Mouse (Mus musculus): ENCODE measurements around the gene Ptprt. TPM values are rescaled to one million over a fixed set of nuclear protein-coding genes. Genes with fewer than 3 reads are reported as not detected.

Gene Ptprt
- polyA plus RNA-seq, 1 experiment from 2014 or later, result 0.99 TPM

DNA sequence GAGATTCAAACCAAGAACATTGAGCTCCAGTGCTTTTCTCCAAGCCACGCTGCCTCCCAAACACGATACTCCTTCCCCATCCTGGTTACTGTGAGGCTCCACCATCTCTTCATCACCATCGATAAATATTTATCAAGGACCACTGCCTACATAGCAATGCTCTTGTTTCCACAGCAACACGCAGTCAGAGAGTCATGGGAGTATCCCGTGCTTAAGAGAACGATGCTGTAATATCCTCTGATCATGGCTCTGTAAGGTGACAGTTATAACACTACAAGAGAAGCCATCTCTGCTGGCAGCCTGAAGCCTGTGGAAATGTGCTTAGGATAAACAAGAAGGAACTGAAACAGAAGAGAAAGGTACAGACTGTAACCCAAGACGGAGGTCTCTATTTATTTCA lies 3.4 kb downstream of the Ptprt start:
- ATAC-seq, result no peak
- H3K9me3 ChIP-seq, result no peaks in the 10 kb centered on the region
- H3K36me3 ChIP-seq, result no peaks in the 10 kb centered on the region
- 54% methylated on average over 7 of the region's 7 CpGs for WGBS
- no peak overlapping the region for H3K27ac ChIP-seq
- H3K9ac ChIP-seq, result no peak overlapping the region
- peaks cover 41% of the 10 kb centered on the region for H3K27me3 ChIP-seq (replicated peaks)
- H3K4me2 ChIP-seq (replicated peaks), result no peak overlapping the region
- peaks cover 13% of the 10 kb centered on the region; the same call in 1 of the 2 replicates for H3K4me1 ChIP-seq (replicated peaks)
- H3K4me3 ChIP-seq (replicated peaks), result no peak overlapping the region

DNA sequence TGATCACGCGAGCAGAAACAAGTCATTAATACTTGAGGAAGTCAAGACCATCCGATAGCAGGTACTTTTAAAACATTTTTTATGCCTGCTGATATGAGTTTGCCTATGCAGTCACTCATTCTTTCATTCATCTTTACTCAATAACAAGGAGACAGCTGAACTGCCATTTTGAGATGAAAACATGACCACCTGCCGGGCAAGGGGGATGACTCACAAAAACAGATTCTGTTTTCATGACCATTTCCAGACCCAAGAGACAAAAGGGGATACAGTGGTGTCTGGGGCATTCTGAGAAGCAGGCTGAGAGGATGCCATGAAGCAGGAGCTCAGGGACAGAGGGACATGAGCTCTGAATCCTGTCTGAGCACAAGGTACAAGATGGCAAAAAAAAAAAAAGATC lies 6.5 kb downstream of the Ptprt start:
- no peak for ATAC-seq
- Histone ChIP-seq H3K9ac (no peak overlapping the region), H3K4me1 (replicated peaks) (0 out of 2 replicates have a peak, but pooled peaks cover 3% of the 10 kb centered on the region), H3K4me3 (replicated peaks) (no peak overlapping the region), H3K36me3 (no peaks in the 10 kb centered on the region), H3K9me3 (no peaks in the 10 kb centered on the region), H3K4me2 (replicated peaks) (no peak overlapping the region), H3K27me3 (replicated peaks) (peaks cover 10% of the 10 kb centered on the region), H3K27ac (no peak overlapping the region)
- 76% methylated on average over 4 of the region's 4 CpGs for WGBS

DNA sequence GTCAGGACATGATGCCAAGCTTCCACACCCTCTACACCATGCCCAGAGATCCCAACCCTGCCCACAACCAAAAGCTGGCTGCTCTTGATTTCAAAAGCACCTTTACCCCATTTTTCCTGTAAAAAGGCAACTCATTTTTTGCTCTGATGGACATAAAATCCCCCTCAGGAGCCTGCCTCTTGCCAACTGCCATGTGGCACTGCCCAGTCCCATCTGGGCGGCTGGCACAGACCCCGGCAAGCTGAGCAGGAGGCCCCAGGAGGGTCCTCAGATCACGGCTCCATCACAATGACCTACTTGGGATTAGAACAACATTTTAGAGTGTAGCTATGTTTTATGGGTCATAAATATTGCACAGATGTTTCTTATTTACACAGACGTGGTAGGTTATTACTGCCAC lies 22.3 kb downstream of the Ptprt start:
- Histone ChIP-seq H3K9me3 (no peaks in the 10 kb centered on the region), H3K36me3 (no peaks in the 10 kb centered on the region), H3K9ac (no peak overlapping the region), H3K27me3 (replicated peaks) (no peaks in the 10 kb centered on the region), H3K4me2 (replicated peaks) (no peak overlapping the region), H3K4me1 (replicated peaks) (no peaks in the 10 kb centered on the region), H3K4me3 (replicated peaks) (no peak overlapping the region), H3K27ac (no peak overlapping the region)
- 66% methylated on average over 4 of the region's 4 CpGs for WGBS
- ATAC-seq, result no peak

DNA sequence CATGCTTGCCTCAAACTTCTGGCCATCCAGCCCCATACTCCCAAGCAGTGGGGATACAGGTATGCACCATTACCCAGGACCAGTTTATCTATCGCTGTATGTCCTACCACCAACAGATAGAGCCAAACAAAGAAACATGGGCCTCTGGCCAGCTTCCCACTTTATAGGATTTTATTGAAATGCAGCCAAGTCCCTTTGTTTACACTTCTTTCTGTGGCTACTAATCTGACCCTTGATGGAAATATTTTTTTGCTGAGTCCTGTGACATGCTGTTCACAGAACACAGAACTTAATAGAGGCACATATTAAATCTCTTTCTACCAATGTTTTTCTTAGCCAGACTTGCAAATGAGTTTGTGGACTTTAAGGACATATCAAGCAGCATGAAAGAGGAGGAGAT lies 23.4 kb downstream of the Ptprt start:
- 43% methylated on average over 1 of the region's 1 CpGs for WGBS
- Histone ChIP-seq H3K36me3 (no peaks in the 10 kb centered on the region), H3K27ac (no peak overlapping the region), H3K4me2 (replicated peaks) (no peak overlapping the region), H3K9me3 (no peaks in the 10 kb centered on the region), H3K4me1 (replicated peaks) (no peaks in the 10 kb centered on the region), H3K9ac (no peak overlapping the region), H3K4me3 (replicated peaks) (no peak overlapping the region), H3K27me3 (replicated peaks) (no peaks in the 10 kb centered on the region)
- ATAC-seq, result no peak

DNA sequence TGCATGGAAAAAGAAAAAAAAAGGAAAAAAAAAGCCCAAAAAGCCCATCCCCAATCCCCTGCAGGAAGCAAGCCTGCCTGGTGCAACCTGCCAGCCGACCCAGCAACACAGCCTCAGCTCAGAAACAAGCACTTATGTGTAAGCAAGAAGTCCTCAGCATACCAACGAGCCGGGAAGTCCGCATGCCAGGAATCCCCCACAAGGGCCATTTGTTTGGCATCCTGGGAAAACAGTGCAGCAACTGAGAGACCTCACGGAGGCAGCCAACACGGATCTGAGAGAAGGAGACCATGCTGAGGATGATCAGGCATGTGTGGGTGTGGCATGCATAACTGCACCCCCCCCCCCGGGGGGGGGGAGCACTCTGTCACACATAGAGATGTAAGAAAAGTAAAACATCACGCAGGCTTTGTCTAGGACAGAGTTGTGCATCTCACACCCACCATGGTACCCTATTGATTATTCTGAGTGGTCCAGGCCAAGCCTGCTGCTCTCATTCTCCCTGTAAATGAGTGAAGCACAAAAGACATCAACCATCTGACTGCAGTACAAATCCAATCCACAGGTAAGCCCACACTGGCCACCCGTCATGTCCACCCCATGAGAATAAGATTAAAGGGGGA lies 24.4 kb downstream of the Ptprt start:
- Histone ChIP-seq H3K4me3 (replicated peaks) (no peak overlapping the region), H3K4me2 (replicated peaks) (no peak overlapping the region), H3K27me3 (replicated peaks) (no peaks in the 10 kb centered on the region), H3K9ac (no peak overlapping the region), H3K27ac (no peak overlapping the region), H3K9me3 (no peaks in the 10 kb centered on the region), H3K36me3 (no peaks in the 10 kb centered on the region), H3K4me1 (replicated peaks) (no peaks in the 10 kb centered on the region)
- ATAC-seq, result no peak
- 40% methylated on average over 9 of the region's 9 CpGs for WGBS

DNA sequence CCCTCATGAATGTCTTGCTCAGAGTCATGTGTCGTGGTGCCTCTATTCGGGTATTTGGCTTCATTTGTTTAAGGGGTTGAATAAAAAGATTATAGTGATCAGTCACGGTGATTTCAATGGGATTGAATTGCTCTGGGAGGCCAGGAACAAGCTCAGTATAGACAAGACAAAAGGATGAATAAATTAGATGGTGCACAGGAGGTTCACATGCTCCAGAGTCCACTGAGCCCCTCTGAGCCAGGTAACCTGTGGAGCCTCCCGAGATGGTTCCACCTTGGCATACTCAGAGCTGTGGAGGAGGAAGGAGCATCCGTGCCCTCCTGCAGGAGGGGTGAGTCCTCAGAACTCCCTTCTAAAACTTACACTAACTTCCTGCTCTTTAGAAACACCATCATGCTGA lies 26.0 kb downstream of the Ptprt start:
- no peak for ATAC-seq
- WGBS, result 81% methylated on average over 5 of the region's 5 CpGs
- Histone ChIP-seq H3K9ac (no peak overlapping the region), H3K9me3 (no peaks in the 10 kb centered on the region), H3K4me2 (replicated peaks) (no peak overlapping the region), H3K27ac (no peak overlapping the region), H3K4me3 (replicated peaks) (no peak overlapping the region), H3K4me1 (replicated peaks) (no peaks in the 10 kb centered on the region), H3K27me3 (replicated peaks) (no peaks in the 10 kb centered on the region), H3K36me3 (no peaks in the 10 kb centered on the region)

DNA sequence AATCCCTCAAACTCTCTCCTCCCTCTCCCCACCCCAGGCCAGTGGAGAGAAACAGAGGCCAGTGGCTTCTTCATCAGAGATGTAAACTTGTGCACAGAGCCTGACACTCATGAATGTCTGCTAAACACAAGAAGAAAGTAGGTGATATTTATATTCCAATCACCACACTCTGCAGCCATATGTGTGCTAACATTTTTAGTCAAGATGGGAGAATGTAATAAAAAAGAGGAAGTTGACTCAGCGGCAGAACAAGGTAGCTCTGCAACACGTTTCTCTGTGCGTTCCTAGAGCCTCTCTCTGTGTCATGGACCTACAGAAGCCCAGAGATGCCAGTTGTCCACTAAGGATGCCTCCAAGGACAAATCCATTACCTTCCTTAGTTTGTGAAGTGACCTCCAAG lies 34.9 kb downstream of the Ptprt start:
- Histone ChIP-seq H3K27me3 (replicated peaks) (no peaks in the 10 kb centered on the region), H3K4me1 (replicated peaks) (no peaks in the 10 kb centered on the region), H3K9me3 (no peaks in the 10 kb centered on the region), H3K4me2 (replicated peaks) (no peak overlapping the region), H3K9ac (no peak overlapping the region), H3K27ac (no peak overlapping the region), H3K4me3 (replicated peaks) (no peak overlapping the region), H3K36me3 (no peaks in the 10 kb centered on the region)
- 82% methylated on average over 3 of the region's 3 CpGs for WGBS
- no peak for ATAC-seq

DNA sequence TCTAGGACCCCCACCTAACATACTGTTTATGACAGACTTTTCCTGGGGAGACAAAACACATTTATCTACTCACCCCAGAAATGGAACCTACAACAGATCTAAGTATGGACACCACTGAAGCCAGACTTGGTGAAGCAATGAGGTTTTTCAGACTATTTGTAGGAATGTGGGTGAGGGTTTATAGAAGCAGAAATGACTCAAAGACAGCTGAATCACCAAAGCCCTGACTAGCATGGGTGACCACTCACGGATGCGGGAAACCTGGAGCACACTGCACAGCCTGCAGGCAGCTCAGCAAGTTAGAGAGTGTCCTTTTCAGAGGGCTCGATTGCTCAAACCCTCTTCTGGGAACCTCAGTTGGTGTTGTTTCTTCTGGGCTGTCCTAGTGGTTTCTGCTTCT lies 36.2 kb downstream of the Ptprt start:
- Histone ChIP-seq H3K4me3 (replicated peaks) (no peak overlapping the region), H3K4me2 (replicated peaks) (no peak overlapping the region), H3K9me3 (no peaks in the 10 kb centered on the region), H3K36me3 (no peaks in the 10 kb centered on the region), H3K4me1 (replicated peaks) (no peaks in the 10 kb centered on the region), H3K27me3 (replicated peaks) (no peaks in the 10 kb centered on the region), H3K27ac (no peak overlapping the region), H3K9ac (no peak overlapping the region)
- WGBS, result 97% methylated on average over 3 of the region's 3 CpGs
- no peak for ATAC-seq

DNA sequence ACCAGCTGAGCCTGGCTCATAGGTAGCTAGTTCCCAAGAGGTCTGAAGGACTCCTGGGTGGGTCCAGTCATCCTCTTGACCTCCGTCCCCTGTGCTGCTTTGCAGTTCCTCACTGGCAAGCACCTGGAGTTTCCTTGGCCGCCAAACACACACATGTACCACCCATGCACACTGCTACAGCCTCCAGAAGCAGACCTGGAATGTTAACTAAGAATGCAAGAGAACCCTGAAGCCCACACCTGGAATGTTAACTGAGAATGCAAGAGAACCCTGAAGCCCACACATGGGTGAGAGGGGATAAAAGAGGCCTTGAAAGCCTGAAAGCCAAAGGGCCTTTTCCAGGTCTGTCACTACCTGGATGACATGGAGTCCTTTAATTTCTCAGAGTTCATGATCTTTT lies 46.7 kb downstream of the Ptprt start:
- Histone ChIP-seq H3K9ac (no peak overlapping the region), H3K27me3 (replicated peaks) (no peaks in the 10 kb centered on the region), H3K27ac (no peak overlapping the region), H3K9me3 (no peaks in the 10 kb centered on the region), H3K36me3 (no peaks in the 10 kb centered on the region), H3K4me3 (replicated peaks) (no peak overlapping the region), H3K4me1 (replicated peaks) (no peaks in the 10 kb centered on the region), H3K4me2 (replicated peaks) (no peak overlapping the region)
- ATAC-seq, result no peak
- WGBS, result 67% methylated on average over 2 of the region's 2 CpGs

DNA sequence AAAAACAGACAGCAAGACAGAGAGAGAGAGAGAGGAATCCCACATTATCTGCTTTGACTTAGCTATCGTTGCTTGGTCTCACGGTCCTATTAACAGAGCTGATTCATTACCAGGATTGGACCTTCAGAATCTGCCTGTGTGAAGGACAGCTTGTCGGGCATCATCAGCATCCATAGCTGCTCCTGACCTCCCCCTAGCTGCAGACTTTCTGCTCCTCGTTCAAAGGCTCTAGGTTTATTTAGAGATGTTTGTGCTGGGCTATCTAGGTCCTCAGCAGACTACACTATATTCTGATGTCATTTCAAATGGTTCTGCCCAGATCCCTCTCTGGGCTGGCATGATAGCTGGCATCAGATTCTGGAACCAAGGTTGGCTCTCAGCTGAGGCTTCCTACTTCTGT lies 47.5 kb downstream of the Ptprt start:
- no peak for ATAC-seq
- Histone ChIP-seq H3K27me3 (replicated peaks) (no peaks in the 10 kb centered on the region), H3K36me3 (no peaks in the 10 kb centered on the region), H3K9me3 (no peaks in the 10 kb centered on the region), H3K4me3 (replicated peaks) (no peak overlapping the region), H3K27ac (no peak overlapping the region), H3K4me1 (replicated peaks) (no peaks in the 10 kb centered on the region), H3K9ac (no peak overlapping the region), H3K4me2 (replicated peaks) (no peak overlapping the region)
- 64% methylated on average over 4 of the region's 4 CpGs for WGBS

DNA sequence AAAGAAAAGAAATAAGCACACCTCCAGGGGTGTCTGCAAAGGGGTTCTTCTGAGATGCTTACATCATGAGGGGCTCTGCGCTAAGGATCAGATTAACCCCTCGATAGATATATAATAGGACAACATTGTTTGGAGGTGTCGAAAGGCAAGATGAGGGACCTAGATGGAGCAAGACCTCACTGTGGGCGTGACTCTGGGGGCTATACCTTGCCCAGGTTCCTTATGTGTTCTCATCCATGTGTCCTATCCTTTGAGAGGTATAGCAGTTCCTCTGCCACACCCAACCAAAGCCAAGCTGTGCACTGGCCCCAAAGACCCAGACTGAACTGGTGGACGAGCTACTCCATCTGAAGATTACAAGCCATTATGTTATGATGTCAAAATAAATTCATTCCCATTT lies 58.2 kb downstream of the Ptprt start:
- no peak for ATAC-seq
- no peaks in the 10 kb centered on the region for H3K4me1 ChIP-seq (replicated peaks)
- no peak overlapping the region for H3K27ac ChIP-seq
- H3K9me3 ChIP-seq, result no peaks in the 10 kb centered on the region
- H3K9ac ChIP-seq, result no peak overlapping the region
- H3K4me2 ChIP-seq (replicated peaks), result no peak overlapping the region
- no peaks in the 10 kb centered on the region for H3K36me3 ChIP-seq
- no peak overlapping the region for H3K4me3 ChIP-seq (replicated peaks)
- WGBS, result 89% methylated on average over 5 of the region's 5 CpGs
- no peaks in the 10 kb centered on the region for H3K27me3 ChIP-seq (replicated peaks)

DNA sequence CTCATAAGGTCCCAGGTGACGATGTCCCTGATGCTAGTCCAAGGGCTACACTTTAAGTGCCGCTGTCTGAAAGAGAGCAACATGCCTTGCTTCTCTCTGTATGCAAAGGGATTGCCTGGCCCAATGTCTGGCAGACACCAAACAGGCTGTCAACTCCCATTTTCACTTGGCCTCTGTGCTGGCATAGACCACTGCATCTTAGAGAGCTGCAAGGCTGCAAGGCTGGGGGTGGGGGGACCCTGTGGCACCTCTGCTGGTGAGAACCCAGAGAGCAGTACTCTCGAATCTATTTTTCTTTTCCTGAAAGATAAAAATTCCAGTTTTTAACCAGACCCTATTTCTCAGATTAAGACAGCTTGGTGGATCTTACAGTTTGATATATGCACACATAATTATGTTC lies 69.6 kb downstream of the Ptprt start:
- Histone ChIP-seq H3K36me3 (no peaks in the 10 kb centered on the region), H3K27me3 (replicated peaks) (no peaks in the 10 kb centered on the region), H3K4me1 (replicated peaks) (no peaks in the 10 kb centered on the region), H3K27ac (no peak overlapping the region), H3K4me2 (replicated peaks) (no peak overlapping the region), H3K9ac (no peak overlapping the region), H3K9me3 (no peaks in the 10 kb centered on the region), H3K4me3 (replicated peaks) (no peak overlapping the region)
- ATAC-seq, result no peak
- 91% methylated on average over 3 of the region's 3 CpGs for WGBS

DNA sequence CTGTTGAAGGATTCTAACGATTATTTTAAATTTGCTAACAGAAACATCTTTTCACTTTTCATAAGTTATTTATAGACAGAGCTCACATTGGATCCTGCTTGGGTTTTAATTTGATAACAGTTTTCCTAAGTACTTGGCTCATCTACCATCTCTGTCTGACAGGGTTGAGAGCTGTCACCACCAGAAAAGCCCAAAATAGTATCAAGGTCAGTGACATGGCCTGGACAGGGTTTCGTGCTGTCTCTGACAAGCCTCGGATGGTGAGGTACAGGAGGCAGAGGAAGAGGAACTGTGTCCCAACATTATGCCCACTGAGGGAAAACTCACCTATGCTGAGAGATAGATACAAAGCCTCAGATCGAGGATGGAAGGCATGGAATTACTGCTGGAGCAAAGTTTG lies 79.3 kb downstream of the Ptprt start:
- Histone ChIP-seq H3K4me2 (replicated peaks) (no peak overlapping the region), H3K9me3 (no peaks in the 10 kb centered on the region), H3K4me3 (replicated peaks) (no peak overlapping the region), H3K4me1 (replicated peaks) (no peaks in the 10 kb centered on the region), H3K36me3 (no peaks in the 10 kb centered on the region), H3K27me3 (replicated peaks) (no peaks in the 10 kb centered on the region), H3K9ac (no peak overlapping the region), H3K27ac (no peak overlapping the region)
- no peak for ATAC-seq
- WGBS, result 75% methylated on average over 4 of the region's 4 CpGs
